Mouse (Mus musculus) liver, postnatal 0 days (tissue): ENCODE measurements around the gene Tmx2. TPM values are rescaled to one million over a fixed set of nuclear protein-coding genes. Genes with fewer than 3 reads are reported as not detected.

Experiments
- ATAC-seq: fragments of 200-750 bp; cut with Nextera tagmentation; 2 replicates; pipeline ENCODE4 v1.8.0; 2017; ENCODE audit warnings: mild to moderate bottlenecking, moderate library complexity
- DNase-seq: peaks from one replicate; pipeline ENCODE4 v3.0.0-alpha.2; 2016
- H3K27ac ChIP-seq: fragments of 300-500 bp; sonication (generic); 2 replicates; pipeline ENCODE4 v1.5.1; 2014; ENCODE audit warnings: antibody characterized with exemption, moderate library complexity, mild to moderate bottlenecking, low read depth
- H3K27me3 ChIP-seq: fragments of 300-500 bp; sonication (generic); 2 replicates; pipeline ENCODE4 v1.6.1; 2014; ENCODE audit warnings: low read length, control low read depth, mixed read lengths; ENCODE audit not compliant: insufficient read depth
- H3K36me3 ChIP-seq: fragments of 300-500 bp; sonication (generic); replicated peaks from 2 replicates; pipeline ENCODE4 v1.6.1; 2014; ENCODE audit warnings: mild to moderate bottlenecking, control low read depth, low read length, moderate library complexity, mixed read lengths; ENCODE audit not compliant: insufficient read depth
- H3K4me1 ChIP-seq: fragments of 300-500 bp; sonication (generic); 2 replicates; pipeline ENCODE4 v1.6.1; 2014; ENCODE audit warnings: antibody characterized with exemption, mild to moderate bottlenecking, control low read depth; ENCODE audit not compliant: insufficient read depth
- H3K4me2 ChIP-seq: fragments of 300-500 bp; sonication (generic); 2 replicates; pipeline ENCODE4 v1.6.1; 2014; ENCODE audit warnings: low read depth, mild to moderate bottlenecking, low read length, moderate library complexity, mixed read lengths
- H3K4me3 ChIP-seq: fragments of 300-500 bp; sonication (generic); 2 replicates; pipeline ENCODE4 v1.5.1; 2014; ENCODE audit warnings: low read depth, low read length
- H3K9ac ChIP-seq: fragments of 300-500 bp; sonication (generic); replicated peaks from 2 replicates; pipeline ENCODE4 v1.6.1; 2014; ENCODE audit warnings: mild to moderate bottlenecking, moderate library complexity
- H3K9me3 ChIP-seq: fragments of 300-500 bp; sonication (generic); 2 replicates; pipeline ENCODE4 v1.6.1; 2016; ENCODE audit warnings: mild to moderate bottlenecking, control low read depth, low read length, mixed read lengths
- CTCF ChIP-seq: sonication (generic); IDR thresholded peaks from 2 replicates; pipeline ENCODE4 v1.5.1; 2016; ENCODE audit warnings: antibody characterized with exemption, low read depth
- EP300 ChIP-seq: IDR thresholded peaks from 2 replicates; pipeline ENCODE4 v1.6.1; 2016; ENCODE audit warnings: antibody characterized with exemption, low read depth, mild to moderate bottlenecking
- WGBS: fragments of 180-500 bp; shearing (Covaris S2); extraction: QIAGEN DNeasy Blood & Tissue Kit; methylation state at CpG from one replicate; pipeline ENCODE4 v1.1.7; 2014; ENCODE audit not compliant: insufficient replicate concordance; 5-methylcytosine and 5-hydroxymethylcytosine counted together
- polyA plus RNA-seq: library from polyadenylated mRNA; unstranded; fragments of >200 nt; fragmentation: Nextera tagmentation; extraction: Ambion mirVana; gene quantifications from 2 replicates; pipeline ENCODE4 v1.2.1, GENCODE M21; 2015

Gene Tmx2
- polyA plus RNA-seq, 1 experiment from 2014 or later: 60.6 TPM

DNA sequence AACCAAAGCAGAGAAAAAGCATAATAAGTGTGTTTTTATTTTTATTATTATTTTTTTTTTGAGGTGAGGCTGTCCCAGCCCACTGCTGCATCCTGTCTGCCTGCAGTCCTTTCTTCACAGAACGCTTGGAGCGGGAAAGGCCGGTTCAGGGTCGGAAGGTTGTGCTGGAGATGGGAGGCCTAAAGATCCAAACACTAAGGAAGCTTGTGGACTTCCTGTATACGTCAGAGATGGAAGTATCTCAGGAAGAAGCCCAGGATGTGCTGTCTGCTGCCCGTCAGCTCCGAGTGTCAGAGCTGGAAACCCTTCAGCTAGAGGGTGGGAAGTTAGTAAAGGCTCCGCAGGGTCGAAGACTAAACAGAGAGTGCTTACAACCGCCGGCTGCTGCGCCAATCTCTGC, 12.9 kb downstream of the Tmx2 start:
- no peak overlapping the region for H3K4me3 ChIP-seq
- peaks cover 12% of the 10 kb centered on the region for H3K4me1 ChIP-seq
- no peak overlapping the region for H3K4me2 ChIP-seq
- H3K9ac ChIP-seq: no peak overlapping the region
- whole genome bisulfite sequencing: 55% methylated on average over 12 of the region's 12 CpGs
- TF ChIP-seq CTCF: no peak
- no peak for TF ChIP-seq EP300
- no peak for ATAC-seq
- DNase-seq: no peak
- H3K27me3 ChIP-seq: no peaks in the 10 kb centered on the region
- H3K36me3 ChIP-seq: no peaks in the 10 kb centered on the region
- H3K9me3 ChIP-seq: no peaks in the 10 kb centered on the region; the same call in 1 of the 2 replicates
- peak overlapping the region; percentile 11; the same call in 1 of the 2 replicates for H3K27ac ChIP-seq

DNA sequence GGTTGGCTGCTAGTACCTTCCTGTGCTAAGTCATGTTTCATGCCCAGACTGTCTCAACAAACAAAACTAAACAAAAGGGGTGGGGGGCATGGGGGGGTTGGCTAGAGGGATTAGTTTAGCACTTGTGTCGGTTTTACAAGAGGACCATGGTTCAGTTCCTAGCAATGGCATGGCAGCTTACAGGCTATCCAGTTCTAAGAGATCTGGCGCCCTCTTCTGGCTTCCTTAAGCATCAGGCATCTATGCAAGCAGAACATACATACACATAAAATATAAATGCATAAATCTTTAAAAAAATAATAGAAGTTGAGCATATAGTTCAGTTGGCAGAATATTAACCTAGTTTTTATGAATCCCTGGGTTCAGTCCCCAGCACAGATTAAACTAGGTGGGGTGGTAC, 16.1 kb downstream of the Tmx2 start:
- Histone ChIP-seq H3K36me3 (no peaks in the 10 kb centered on the region), H3K27ac (no peak overlapping the region), H3K4me2 (no peak overlapping the region), H3K27me3 (no peaks in the 10 kb centered on the region), H3K4me3 (no peak overlapping the region), H3K4me1 (peaks cover 4% of the 10 kb centered on the region; the same call in 1 of the 2 replicates), H3K9me3 (no peaks in the 10 kb centered on the region; the same call in 1 of the 2 replicates), H3K9ac (no peak overlapping the region)
- ATAC-seq (no peak), DNase-seq (peak; percentile 74)
- TF ChIP-seq CTCF (peak; percentile 75), EP300 (no peak)
- 24% methylated on average over 2 of the region's 2 CpGs for WGBS

GRCm38 (mm10) chr2:84660253-84660652, 18.7 kb downstream of the Tmx2 start:
- WGBS: 40% methylated on average over 3 of the region's 3 CpGs
- Histone ChIP-seq H3K36me3 (no peaks in the 10 kb centered on the region), H3K9me3 (no peaks in the 10 kb centered on the region; the same call in 1 of the 2 replicates), H3K4me3 (no peak overlapping the region), H3K4me1 (peaks cover 4% of the 10 kb centered on the region; the same call in 1 of the 2 replicates), H3K9ac (no peak overlapping the region), H3K27ac (peak overlapping the region; percentile 81), H3K27me3 (no peaks in the 10 kb centered on the region), H3K4me2 (no peak overlapping the region)
- DNase-seq (peak; percentile 49), ATAC-seq (peak; percentile 94)
- peak; percentile 84 for TF ChIP-seq CTCF
- no peak for TF ChIP-seq EP300

DNA sequence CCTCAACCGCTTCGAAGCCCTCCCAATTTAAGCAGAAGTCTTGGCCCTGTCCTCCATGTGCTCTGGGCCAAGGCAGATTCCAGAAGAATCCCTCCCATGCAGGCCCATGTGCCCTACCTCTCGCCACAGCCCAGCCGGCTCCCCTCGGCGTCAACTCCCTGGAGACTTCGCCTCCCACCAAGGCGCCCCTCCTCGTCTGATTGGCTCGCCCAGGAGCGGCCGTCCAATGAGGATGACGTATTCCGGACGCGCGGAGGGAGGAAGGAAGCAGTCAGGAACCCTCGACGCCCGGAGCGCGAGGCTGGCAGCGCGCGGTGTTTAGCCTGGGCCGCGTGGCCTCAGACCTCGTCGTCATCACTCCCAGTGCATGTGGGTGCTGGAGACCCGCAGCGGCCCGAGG, 20.1 kb downstream of the Tmx2 start, which contains the start of gene Btbd18:
Btbd18 (plus strand) TSS at position 274 of the 400 bp plus-strand sequence.
- 91% methylated on average over 32 of the region's 32 CpGs for WGBS
- Histone ChIP-seq H3K9ac (no peak within 1 kb of the TSS), H3K27me3 (no peaks in the 10 kb centered on the region), H3K4me1 (peaks cover 4% of the 10 kb centered on the region; the same call in 1 of the 2 replicates), H3K4me2 (no peak within 1 kb of the TSS), H3K36me3 (no peaks in the 10 kb centered on the region), H3K4me3 (no peak within 1 kb of the TSS), H3K27ac (peak within 1 kb of the TSS; percentile 81), H3K9me3 (no peaks in the 10 kb centered on the region; the same call in 1 of the 2 replicates)
- no peak for ATAC-seq
- no peak for TF ChIP-seq CTCF
- TF ChIP-seq EP300: no peak
- no peak for DNase-seq

- 21% methylated on average over 1 of the region's 1 CpGs for WGBS
- no peaks in the 10 kb centered on the region for H3K36me3 ChIP-seq
- no peak overlapping the region for H3K4me3 ChIP-seq
- ATAC-seq (no peak), DNase-seq (no peak)
- no peaks in the 10 kb centered on the region for H3K9me3 ChIP-seq
- no peak overlapping the region for H3K9ac ChIP-seq
- H3K27me3 ChIP-seq: no peaks in the 10 kb centered on the region
- H3K4me2 ChIP-seq: no peak overlapping the region
- H3K27ac ChIP-seq: no peak overlapping the region
- H3K4me1 ChIP-seq: peaks cover 9% of the 10 kb centered on the region; the same call in 1 of the 2 replicates
- TF ChIP-seq EP300 (no peak), CTCF (no peak)
These were observed 23.1 kb downstream of the Tmx2 start for GRCm38 (mm10) chr2:84655864-84656263.

GRCm38 (mm10) chr2:84653354-84653753, 25.6 kb downstream of the Tmx2 start:
- Histone ChIP-seq H3K27ac (no peak overlapping the region), H3K9me3 (no peaks in the 10 kb centered on the region), H3K4me3 (no peak overlapping the region), H3K4me2 (no peak overlapping the region), H3K4me1 (0 out of 2 replicates have a peak, but pooled peaks cover 4% of the 10 kb centered on the region), H3K9ac (no peak overlapping the region), H3K27me3 (no peaks in the 10 kb centered on the region), H3K36me3 (no peaks in the 10 kb centered on the region)
- no peak for DNase-seq
- TF ChIP-seq CTCF (peak; percentile 55), EP300 (no peak)
- ATAC-seq: no peak
